Mouse (Mus musculus) hindbrain, postnatal 0 days (tissue): ENCODE measurements at regions not wholly inside any gene's neighbourhood (a gene's known extent, or its start where the extent isn't known, plus 50 kb on each side); places are given as distances from the start of the nearest gene placed in this dataset.

Experiments used
- ATAC-seq: fragments of 200-750 bp; cut with Nextera tagmentation; 2 replicates; pipeline ENCODE4 v1.8.0; 2017; ENCODE audit warnings: mild to moderate bottlenecking, moderate TSS enrichment, moderate library complexity
- DNase-seq: peaks from one replicate; pipeline ENCODE4 v3.0.0-alpha.2; 2015; ENCODE audit warnings: low spot score
- H3K27ac ChIP-seq: fragments of 300-500 bp; sonication (generic); 2 replicates; pipeline ENCODE4 v1.5.1; 2014; ENCODE audit warnings: mild to moderate bottlenecking
- H3K27me3 ChIP-seq: fragments of 300-500 bp; sonication (generic); 2 replicates; pipeline ENCODE4 v1.6.1; 2014; ENCODE audit warnings: low read length, mixed read lengths; ENCODE audit not compliant: insufficient read depth
- H3K36me3 ChIP-seq: fragments of 300-500 bp; sonication (generic); 2 replicates; pipeline ENCODE4 v1.6.1; 2014; ENCODE audit warnings: low read length, mixed read lengths; ENCODE audit not compliant: insufficient read depth
- H3K4me1 ChIP-seq: fragments of 300-500 bp; sonication (generic); 2 replicates; pipeline ENCODE4 v1.6.1; 2014; ENCODE audit warnings: antibody characterized with exemption, low read length, mixed read lengths; ENCODE audit not compliant: insufficient read depth
- H3K4me2 ChIP-seq: fragments of 300-500 bp; sonication (generic); 2 replicates; pipeline ENCODE4 v1.6.1; 2014; ENCODE audit warnings: low read depth, mild to moderate bottlenecking, low read length, moderate library complexity, mixed read lengths
- H3K4me3 ChIP-seq: fragments of 300-500 bp; sonication (generic); 2 replicates; pipeline ENCODE4 v1.5.1; 2014; ENCODE audit warnings: low read length
- H3K9ac ChIP-seq: fragments of 300-500 bp; sonication (generic); replicated peaks from 2 replicates; pipeline ENCODE4 v1.6.1; 2014; ENCODE audit warnings: mild to moderate bottlenecking, low read length, moderate library complexity, mixed read lengths
- H3K9me3 ChIP-seq: fragments of 300-500 bp; sonication (generic); 2 replicates; pipeline ENCODE4 v1.6.1; 2016; ENCODE audit warnings: low read length, mixed read lengths
- CTCF ChIP-seq: IDR thresholded peaks from 2 replicates; pipeline ENCODE4 v1.5.1; 2016; ENCODE audit warnings: antibody characterized with exemption, control low read depth, low read depth
- WGBS: fragments of 180-500 bp; shearing (Covaris S2); extraction: QIAGEN DNeasy Blood & Tissue Kit; methylation state at CpG from one replicate; pipeline ENCODE4 v1.1.7; 2014; 5-methylcytosine and 5-hydroxymethylcytosine counted together

DNA sequence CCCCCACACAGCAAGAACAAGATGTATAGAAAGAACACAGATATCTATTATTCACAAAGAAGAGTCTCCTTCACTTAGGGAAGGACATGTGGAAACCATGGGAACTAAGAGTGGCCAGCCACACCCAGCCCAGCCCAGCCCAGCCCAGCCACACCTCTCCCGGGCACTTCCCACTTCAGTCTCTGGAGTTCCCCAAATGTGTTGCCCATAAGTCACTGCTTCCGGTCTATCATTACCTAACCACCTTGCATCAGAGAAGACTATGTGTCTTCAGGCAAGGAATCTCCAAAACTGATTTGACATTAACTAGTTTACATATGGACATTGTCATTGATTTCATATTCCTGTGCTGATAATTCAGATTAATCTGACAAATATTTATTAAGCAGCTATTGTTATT lies 147.6 kb downstream of the Nfkbiz start:
- Histone ChIP-seq H3K9me3 (no peaks in the 10 kb centered on the region), H3K27me3 (no peaks in the 10 kb centered on the region), H3K4me3 (no peak overlapping the region), H3K4me2 (no peak overlapping the region), H3K36me3 (no peaks in the 10 kb centered on the region), H3K9ac (no peak overlapping the region), H3K27ac (no peak overlapping the region), H3K4me1 (no peaks in the 10 kb centered on the region)
- ATAC-seq (no peak), DNase-seq (no peak)
- TF ChIP-seq CTCF = no peak
- 87% methylated on average over 2 of the region's 2 CpGs for WGBS

DNA sequence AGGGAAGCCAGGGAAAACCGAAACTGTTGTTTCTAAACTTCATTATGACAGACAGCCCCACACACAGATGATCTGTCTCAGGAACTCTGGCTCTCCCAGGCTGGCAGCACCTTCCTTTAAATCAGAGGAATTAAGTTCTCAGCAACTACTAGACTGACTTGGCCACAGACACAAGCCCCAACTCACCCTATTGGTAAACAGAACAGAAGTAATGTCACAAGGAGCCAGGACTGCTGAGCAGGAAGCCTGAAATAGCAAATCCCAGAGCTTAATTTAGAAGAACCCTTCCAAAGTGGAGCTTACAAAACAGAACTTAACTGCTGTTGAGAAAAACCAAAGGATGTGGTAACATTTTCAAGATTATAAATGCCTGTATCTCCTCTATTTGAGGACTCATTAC lies 174.8 kb downstream of the Nfkbiz start:
- ATAC-seq = no peak
- WGBS = 79% methylated on average over 1 of the region's 1 CpGs
- Histone ChIP-seq H3K9me3 (no peaks in the 10 kb centered on the region), H3K27ac (no peak overlapping the region), H3K4me1 (no peaks in the 10 kb centered on the region), H3K4me2 (no peak overlapping the region), H3K9ac (no peak overlapping the region), H3K4me3 (no peak overlapping the region), H3K27me3 (no peaks in the 10 kb centered on the region), H3K36me3 (no peaks in the 10 kb centered on the region)
- TF ChIP-seq CTCF = no peak
- DNase-seq = no peak

DNA sequence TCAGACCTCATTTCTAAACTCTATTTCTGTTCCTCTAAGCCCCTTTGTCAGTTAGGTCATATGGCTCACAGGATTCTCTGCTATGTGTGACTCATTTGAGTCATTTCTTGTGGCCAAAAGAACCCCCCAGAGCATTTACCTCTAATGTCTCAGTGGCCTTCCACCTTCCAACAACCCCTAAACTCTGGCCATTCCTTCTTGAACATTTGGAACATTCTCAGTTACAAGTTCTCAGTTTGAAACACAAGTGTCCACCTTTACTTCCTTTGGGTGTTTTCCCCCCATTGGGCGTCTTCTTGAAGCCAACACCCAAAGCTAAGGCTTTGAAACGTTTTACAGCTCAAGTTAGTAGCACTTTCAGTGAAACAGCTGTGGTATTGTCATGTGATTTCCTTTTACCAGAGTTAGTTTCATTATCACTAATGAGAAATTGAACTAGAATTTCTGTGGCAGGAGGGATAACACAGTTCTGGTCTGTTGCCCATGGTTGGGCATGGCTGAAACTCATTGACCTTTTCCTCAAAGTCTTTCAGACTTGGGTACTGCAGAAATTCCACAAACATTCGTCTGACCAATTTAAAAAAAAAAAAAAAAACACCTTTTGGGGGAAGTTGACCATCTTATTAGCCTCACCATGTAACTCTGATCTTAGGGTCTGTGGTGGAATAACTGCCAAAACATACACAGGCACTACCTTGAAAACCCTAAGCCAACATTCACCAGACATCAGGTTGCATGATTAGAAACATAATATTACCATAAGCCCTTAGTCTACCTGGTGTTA lies 201.8 kb downstream of the Nfkbiz start:
- Histone ChIP-seq H3K36me3 (no peaks in the 10 kb centered on the region), H3K27me3 (no peaks in the 10 kb centered on the region), H3K4me1 (no peaks in the 10 kb centered on the region), H3K9ac (no peak overlapping the region), H3K4me2 (no peak overlapping the region), H3K27ac (no peak overlapping the region), H3K9me3 (no peaks in the 10 kb centered on the region), H3K4me3 (no peak overlapping the region)
- TF ChIP-seq CTCF = no peak
- ATAC-seq (no peak), DNase-seq (no peak)
- 65% methylated on average over 3 of the region's 3 CpGs for WGBS

DNA sequence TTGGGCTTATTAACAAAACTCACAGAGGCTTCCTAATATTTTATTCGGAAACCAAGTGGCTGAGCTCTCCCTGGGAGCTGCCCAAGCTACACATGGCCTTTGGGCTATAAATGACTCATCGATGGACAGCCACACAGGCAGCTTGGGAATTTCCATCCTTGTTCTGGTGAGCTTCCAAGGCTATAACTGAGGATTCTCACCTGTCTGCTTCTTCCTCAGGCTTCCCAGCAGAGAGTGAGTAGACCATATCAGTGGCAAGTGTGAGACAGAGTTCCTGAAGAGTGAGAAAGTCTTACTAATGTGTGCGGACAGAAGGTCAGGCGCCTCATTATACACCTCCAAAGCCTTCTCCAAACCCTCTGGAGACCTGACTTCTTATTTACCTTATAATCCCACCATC lies 202.5 kb downstream of the Nfkbiz start:
- Histone ChIP-seq H3K4me2 (no peak overlapping the region), H3K4me3 (no peak overlapping the region), H3K36me3 (no peaks in the 10 kb centered on the region), H3K27ac (no peak overlapping the region), H3K27me3 (no peaks in the 10 kb centered on the region), H3K9ac (no peak overlapping the region), H3K9me3 (no peaks in the 10 kb centered on the region), H3K4me1 (no peaks in the 10 kb centered on the region)
- DNase-seq (no peak), ATAC-seq (no peak)
- TF ChIP-seq CTCF = no peak
- WGBS = 86% methylated on average over 4 of the region's 4 CpGs

DNA sequence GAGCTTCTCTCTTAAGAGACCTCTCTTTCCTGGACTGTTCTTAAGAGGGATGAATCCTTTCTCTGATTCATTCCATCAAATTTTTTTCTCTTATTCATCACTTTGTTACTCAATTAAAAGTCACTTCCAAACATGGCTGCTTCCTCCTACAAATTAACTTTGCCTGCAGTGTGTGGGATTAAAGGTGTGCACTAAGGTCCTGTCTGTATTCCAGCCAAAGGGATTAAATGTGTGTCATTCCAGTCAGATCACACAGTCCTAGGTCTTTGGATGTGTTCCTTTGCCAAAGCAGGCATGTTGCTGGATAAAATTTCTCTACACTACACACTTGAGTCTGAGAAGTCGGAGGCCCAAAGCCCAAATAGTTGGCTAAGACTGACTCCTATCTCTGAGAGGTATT lies 204.0 kb downstream of the Nfkbiz start:
- Histone ChIP-seq H3K4me2 (no peak overlapping the region), H3K27me3 (no peaks in the 10 kb centered on the region), H3K4me3 (no peak overlapping the region), H3K4me1 (no peaks in the 10 kb centered on the region), H3K27ac (no peak overlapping the region), H3K36me3 (no peaks in the 10 kb centered on the region), H3K9ac (no peak overlapping the region), H3K9me3 (no peaks in the 10 kb centered on the region)
- TF ChIP-seq CTCF = no peak
- DNase-seq (no peak), ATAC-seq (no peak)
- WGBS = 89% methylated on average over 1 of the region's 1 CpGs

DNA sequence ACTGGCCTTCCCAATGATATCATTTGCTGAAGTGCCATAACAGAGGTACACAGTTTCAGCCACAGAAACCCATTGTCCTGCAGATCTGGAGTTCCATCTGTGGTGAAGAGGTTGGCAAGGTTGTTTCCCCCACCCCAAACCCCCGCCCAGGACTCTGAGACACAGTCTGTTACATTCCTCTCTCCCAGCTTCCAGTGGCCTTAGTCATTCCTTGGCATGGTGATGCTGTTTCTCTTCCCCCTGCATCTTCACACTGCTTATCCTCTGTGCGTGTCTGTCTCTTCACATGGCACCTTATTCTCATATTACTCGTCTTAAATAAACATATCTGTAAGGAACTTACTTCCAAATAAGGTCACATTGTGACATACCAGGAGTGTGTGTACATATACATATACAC lies 206.5 kb downstream of the Nfkbiz start:
- TF ChIP-seq CTCF = no peak
- ATAC-seq = no peak
- H3K4me3 ChIP-seq = no peak overlapping the region

DNA sequence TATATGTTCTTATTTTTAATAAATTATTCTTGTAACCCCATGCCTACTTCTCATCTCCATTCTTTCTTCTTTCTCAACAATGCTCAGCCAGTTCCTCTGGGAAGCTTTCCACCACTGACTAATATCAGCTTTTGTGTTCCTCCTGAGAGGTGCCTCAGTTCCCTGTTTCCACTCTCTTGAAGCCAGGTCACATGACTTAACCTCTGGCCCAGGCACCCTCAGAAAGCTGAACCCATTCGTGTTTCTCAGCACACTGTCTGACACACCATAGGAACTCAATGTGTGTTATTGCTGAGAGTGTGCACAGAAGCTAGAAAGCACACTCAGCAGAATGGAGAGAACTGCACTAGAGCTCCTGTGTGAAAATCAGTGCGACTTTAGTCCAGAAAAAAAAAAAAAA lies 207.1 kb downstream of the Nfkbiz start:
- Histone ChIP-seq H3K27ac (no peak overlapping the region), H3K27me3 (no peaks in the 10 kb centered on the region), H3K9me3 (no peaks in the 10 kb centered on the region), H3K9ac (no peak overlapping the region), H3K36me3 (no peaks in the 10 kb centered on the region), H3K4me3 (no peak overlapping the region), H3K4me1 (no peaks in the 10 kb centered on the region), H3K4me2 (no peak overlapping the region)
- ATAC-seq (no peak), DNase-seq (no peak)
- WGBS = 60% methylated on average over 2 of the region's 2 CpGs
- TF ChIP-seq CTCF = no peak

More for the DNA sequence above, 206.5 kb downstream of the Nfkbiz start:
- Histone ChIP-seq H3K27ac (no peak overlapping the region), H3K9ac (no peak overlapping the region), H3K4me2 (no peak overlapping the region), H3K36me3 (no peaks in the 10 kb centered on the region), H3K9me3 (no peaks in the 10 kb centered on the region), H3K4me1 (no peaks in the 10 kb centered on the region), H3K27me3 (no peaks in the 10 kb centered on the region)
- no peak for DNase-seq
- 78% methylated on average over 3 of the region's 3 CpGs for WGBS
